8 mouse cellular contexts compared by ENCODE assay signal in the genomic region with DNA sequence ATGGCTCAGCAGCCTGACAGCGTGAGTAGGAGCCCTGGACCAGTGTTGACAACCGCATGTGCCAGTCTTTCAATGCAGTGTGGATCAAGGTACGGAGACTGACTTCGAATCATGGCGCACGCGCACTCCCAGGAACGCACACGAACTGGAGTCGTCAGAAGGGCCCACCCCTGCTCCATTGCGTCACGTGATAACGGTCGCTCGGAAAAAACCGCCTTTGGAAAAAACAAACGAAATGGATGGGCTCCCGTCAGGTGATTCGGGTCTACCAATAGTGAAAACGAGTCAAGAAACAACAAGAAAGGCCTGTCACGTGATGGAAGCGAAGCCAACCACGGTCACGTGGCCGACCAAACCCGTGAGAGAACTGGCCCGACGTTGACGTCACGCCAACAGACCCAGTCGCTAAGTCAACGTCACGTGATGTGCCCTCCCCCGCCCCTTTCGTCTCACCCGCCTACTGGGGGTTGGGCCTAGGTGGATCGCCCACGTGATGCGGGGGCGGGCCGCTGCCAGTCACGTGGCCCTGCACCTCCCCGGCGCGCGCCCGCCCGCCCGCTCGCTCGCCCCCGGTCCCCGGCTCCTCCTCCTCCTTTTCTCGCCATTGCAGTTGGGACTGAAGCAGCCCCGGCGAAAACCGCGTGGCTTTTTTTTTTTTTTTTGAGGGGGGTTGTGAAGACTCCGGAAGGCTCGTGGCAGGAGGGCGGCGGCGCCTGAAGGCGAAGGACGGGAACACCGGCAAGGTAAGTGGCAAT. TPM values are rescaled to one million over a fixed set of nuclear protein-coding genes. Genes with fewer than 3 reads are reported as not detected.
DNase-seq lines count a peak whose midpoint lies in the region; ATAC-seq and TF ChIP-seq lines count a peak whose summit lies in the region.

A gene (plus strand): TSS at position 515 of the 755 bp plus-strand sequence.

- peak; percentile 96 for TF ChIP-seq POLR2A in cortical plate, adult 2 months (IDR thresholded peaks at IDR 0.05; ENCODE audit: extremely low read depth, insufficient read depth, low read length)

- no peaks in the 10 kb centered on the region for H3K27me3 ChIP-seq in megakaryocyte, embryonic 14.5 days (replicated peaks)

- H3K4me3 ChIP-seq in cortical plate, adult 2 months (ENCODE audit: insufficient read depth, low read length), result peak within 1 kb of the TSS; percentile 75
- H3K4me3 ChIP-seq in megakaryocyte, embryonic 14.5 days (replicated peaks), result peak within 1 kb of the TSS; percentile 94

- H3K9me3 ChIP-seq in megakaryocyte, embryonic 14.5 days, result no peaks in the 10 kb centered on the region

- peak within 1 kb of the TSS; percentile 20 for H3K27ac ChIP-seq in cortical plate, adult 2 months (ENCODE audit: insufficient read depth, low read length)

- TF ChIP-seq CTCF in cortical plate, adult 2 months (IDR thresholded peaks at IDR 0.05; ENCODE audit: extremely low read depth, insufficient read depth, low read length), result no peak

- peak; percentile 90 for ATAC-seq in activated CD4-positive, CD25-positive, alpha-beta regulatory T cell, adult 4 months

- no peaks in the 10 kb centered on the region; the same call in 1 of the 2 replicates for H3K4me1 ChIP-seq in cortical plate, adult 2 months (ENCODE audit: control insufficient read depth, insufficient read depth, low read length)
- peaks cover 54% of the 10 kb centered on the region for H3K4me1 ChIP-seq in megakaryocyte, embryonic 14.5 days

- peaks cover 18% of the 10 kb centered on the region for H3K36me3 ChIP-seq in megakaryocyte, embryonic 14.5 days (replicated peaks; ENCODE audit: low read length)

- peak; percentile 100 for DNase-seq in gastrocnemius, adult 8-10 months (ENCODE audit: low spot score in 2 of 2)
- DNase-seq in hindlimb bud, embryonic 11.5 days (ENCODE audit: extremely low spot score, low read depth, low spot score), result peak; percentile 99
- DNase-seq in left cerebral cortex, adult 8-10 months (ENCODE audit: low spot score in 2 of 2), result peak; percentile 99 to 100
- peak; percentile 100 for DNase-seq in right cerebral cortex, postnatal 10 days (ENCODE audit: low spot score in 2 of 2)
- peak; percentile 98 for DNase-seq in urinary bladder, postnatal 25 days (ENCODE audit: low spot score)

RNA-seq across cellular contexts. Expression of the gene that starts here (rescaled TPM):
- 100 to 1,000 TPM in 1 of 2 experiments, 10 to 100 TPM in 1; 96.0 to 122 TPM for polyA plus RNA-seq in activated CD4-positive, CD25-positive, alpha-beta regulatory T cell, adult 4 months (2017; shearing (Covaris generic))
- 71.3 and 76.2 TPM in 2 replicates for polyA plus RNA-seq in cortical plate, adult 2 months (2012; rRNA removed)
- total RNA-seq in gastrocnemius, adult 8-10 months (2022), result 10 to 100 TPM; 15.8 to 20.6 (median 18.9) TPM
- 10 to 100 TPM; 90.2 to 93.1 (median 91.0) TPM for total RNA-seq in left cerebral cortex, adult 8-10 months (2022)
- polyA plus RNA-seq in megakaryocyte, embryonic 14.5 days (2012; ENCODE audit: insufficient read depth, low replicate concordance), result 55.5 and 62.9 TPM in 2 replicates

Comparison
In these comparisons a context has a peak if more than half of its experiments do, and no peak if none do; other contexts are left out.
1. Peak in every context shown above with its lines: DNase-seq, ATAC-seq, H3K4me3 ChIP-seq and H3K27ac ChIP-seq.
2. RNA of the gene that starts here (total RNA-seq): 90.2 to 93.1 TPM in left cerebral cortex, adult 8-10 months; 15.8 to 20.6 TPM in gastrocnemius, adult 8-10 months; every median in the first group is over 4 times any median in the second.